Mouse (Mus musculus): ENCODE measurements around the gene Retnlg.

Retnlg gene

DNA sequence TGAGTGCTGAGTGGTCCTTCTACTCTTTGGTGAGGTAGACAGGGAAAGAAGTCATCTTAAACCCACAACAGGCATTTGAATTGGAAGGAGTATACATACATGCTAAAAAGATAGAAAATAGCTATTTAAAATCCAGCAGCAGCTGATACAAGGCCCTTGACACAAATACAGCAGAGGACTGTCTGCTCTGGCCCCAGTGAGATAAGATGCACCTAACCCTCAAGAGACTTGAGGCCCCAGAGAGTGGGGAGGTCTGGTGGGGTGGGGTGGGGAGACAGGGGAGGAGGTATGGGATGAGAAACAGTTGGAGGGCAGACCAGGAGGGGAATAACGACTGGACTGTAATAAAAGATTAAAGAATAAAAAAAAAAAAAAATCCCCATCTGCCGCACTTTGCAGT lies 4.7 kb upstream of the Retnlg start:
- no peaks in the 10 kb centered on the region for H3K27me3 ChIP-seq (ENCODE audit: insufficient read depth, low read length)
- peaks cover 9% of the 10 kb centered on the region for H3K4me1 ChIP-seq (replicated peaks; ENCODE audit: low read depth, low read length)
- H3K4me3 ChIP-seq (replicated peaks; ENCODE audit: low read length): no peak overlapping the region
- no peak for TF ChIP-seq CTCF (conservative IDR thresholded peaks at IDR 0.05; ENCODE audit: low read length)
- TF ChIP-seq POU5F1 (IDR thresholded peaks at IDR 0.05; ENCODE audit: borderline replicate concordance, low read length): no peak
- TF ChIP-seq NANOG (IDR thresholded peaks at IDR 0.05; ENCODE audit: borderline replicate concordance, low read length): no peak
- H3K36me3 ChIP-seq (ENCODE audit: insufficient read depth, low read length): no peaks in the 10 kb centered on the region
- H3K9me3 ChIP-seq (ENCODE audit: low read length): no peaks in the 10 kb centered on the region

DNA sequence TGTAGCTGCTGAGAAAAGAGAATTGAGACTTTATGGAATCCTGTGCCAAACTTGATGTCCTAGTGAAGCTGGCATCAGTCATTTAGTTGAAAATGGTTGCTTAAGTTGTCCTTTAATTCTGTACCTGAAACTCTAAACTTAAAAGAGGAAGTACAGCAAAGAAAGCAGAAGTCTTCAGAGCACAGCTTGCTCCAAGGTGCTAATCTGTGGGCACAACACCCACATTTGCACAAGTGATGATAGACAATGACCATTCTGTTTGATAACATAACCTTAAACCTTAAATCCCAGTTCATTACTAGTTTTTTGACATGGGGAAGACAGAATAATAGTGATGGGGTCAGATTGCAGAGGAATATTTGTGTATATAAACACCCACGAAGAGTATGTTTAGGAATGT lies 3.8 kb upstream of the Retnlg start:
- no peaks in the 10 kb centered on the region for H3K9me3 ChIP-seq (ENCODE audit: low read length)
- no peaks in the 10 kb centered on the region for H3K27me3 ChIP-seq (ENCODE audit: insufficient read depth, low read length)
- peaks cover 9% of the 10 kb centered on the region for H3K4me1 ChIP-seq (replicated peaks; ENCODE audit: low read depth, low read length)
- no peaks in the 10 kb centered on the region for H3K36me3 ChIP-seq (ENCODE audit: insufficient read depth, low read length)
- H3K4me3 ChIP-seq (replicated peaks; ENCODE audit: low read length): no peak overlapping the region
- TF ChIP-seq CTCF (conservative IDR thresholded peaks at IDR 0.05; ENCODE audit: low read length) (no peak), POU5F1 (IDR thresholded peaks at IDR 0.05; ENCODE audit: borderline replicate concordance, low read length) (no peak), NANOG (IDR thresholded peaks at IDR 0.05; ENCODE audit: borderline replicate concordance, low read length) (no peak)

DNA sequence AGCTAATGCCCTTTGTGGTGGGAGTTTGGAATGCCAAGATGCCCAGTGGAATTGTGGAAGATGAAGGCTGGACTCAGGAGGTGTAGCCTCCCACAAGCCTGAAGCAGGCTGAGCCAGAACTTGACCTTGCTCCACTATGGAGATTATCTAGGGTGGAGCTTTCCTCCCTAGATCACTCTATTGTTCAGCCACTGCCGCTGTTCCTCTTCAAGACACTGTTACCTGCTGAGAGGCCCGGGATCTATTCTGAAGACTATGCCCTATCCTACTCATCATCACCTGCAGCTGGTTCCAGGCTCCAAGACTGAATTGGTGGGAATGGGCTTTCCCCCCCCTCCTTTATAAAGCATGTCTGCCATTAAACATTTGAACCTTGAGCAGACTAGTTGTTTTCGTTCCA lies 2.8 kb upstream of the Retnlg start:
- no peak overlapping the region for H3K4me3 ChIP-seq (replicated peaks; ENCODE audit: low read length)
- no peaks in the 10 kb centered on the region for H3K27me3 ChIP-seq (ENCODE audit: insufficient read depth, low read length)
- H3K9me3 ChIP-seq (ENCODE audit: low read length): no peaks in the 10 kb centered on the region
- H3K36me3 ChIP-seq (ENCODE audit: insufficient read depth, low read length): no peaks in the 10 kb centered on the region
- H3K4me1 ChIP-seq (replicated peaks; ENCODE audit: low read depth, low read length): peaks cover 9% of the 10 kb centered on the region
- peak; percentile 52; the same call in 1 of the 2 replicates for TF ChIP-seq NANOG (IDR thresholded peaks at IDR 0.05; ENCODE audit: borderline replicate concordance, low read length)
- no peak for TF ChIP-seq POU5F1 (IDR thresholded peaks at IDR 0.05; ENCODE audit: borderline replicate concordance, low read length)

DNA sequence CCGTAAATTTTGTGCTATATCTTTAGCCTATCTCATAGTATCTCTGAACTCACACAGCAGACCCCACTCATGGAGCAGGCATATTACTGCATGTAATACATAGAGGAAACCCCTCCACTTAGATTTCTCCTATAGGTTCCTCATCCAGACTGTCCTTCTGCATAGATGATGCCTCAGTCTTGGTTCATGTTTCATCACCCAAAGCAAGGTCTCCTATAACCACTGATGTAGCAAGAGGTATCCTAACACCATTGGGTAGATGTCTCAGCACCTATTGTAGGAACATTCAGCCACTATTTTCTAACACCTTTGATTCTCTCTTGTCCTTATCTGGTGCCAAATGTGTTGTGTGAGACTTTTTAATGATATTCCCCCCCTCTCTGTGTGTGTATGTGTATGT lies 667 bp upstream of the Retnlg start:
- no peaks in the 10 kb centered on the region for H3K9me3 ChIP-seq (ENCODE audit: low read length)
- H3K27me3 ChIP-seq (ENCODE audit: insufficient read depth, low read length): no peaks in the 10 kb centered on the region
- TF ChIP-seq NANOG (IDR thresholded peaks at IDR 0.05; ENCODE audit: borderline replicate concordance, low read length): no peak
- no peak for TF ChIP-seq POU5F1 (IDR thresholded peaks at IDR 0.05; ENCODE audit: borderline replicate concordance, low read length)
- no peak for TF ChIP-seq CTCF (conservative IDR thresholded peaks at IDR 0.05; ENCODE audit: low read length)
- peaks cover 9% of the 10 kb centered on the region for H3K4me1 ChIP-seq (replicated peaks; ENCODE audit: low read depth, low read length)
- no peak overlapping the region for H3K4me3 ChIP-seq (replicated peaks; ENCODE audit: low read length)
- no peaks in the 10 kb centered on the region for H3K36me3 ChIP-seq (ENCODE audit: insufficient read depth, low read length)

DNA sequence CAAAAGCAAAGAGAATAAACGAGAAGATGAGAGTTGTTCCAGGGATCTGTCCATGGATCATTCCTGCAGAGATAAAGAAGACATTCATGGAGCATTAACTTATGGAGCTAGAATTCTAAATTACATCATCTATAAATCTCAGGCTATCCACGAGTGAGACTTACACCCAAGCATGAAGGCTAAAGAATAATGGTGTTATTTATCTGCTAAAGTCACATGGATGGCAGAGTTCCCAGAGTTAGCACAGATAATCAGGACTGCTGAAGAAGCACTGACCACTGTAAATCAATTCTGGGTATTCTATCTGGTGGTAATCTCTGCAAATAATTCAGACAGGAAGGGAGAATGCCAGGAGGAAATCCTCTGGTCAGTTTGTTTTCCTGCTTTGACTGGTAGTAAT lies 18.3 kb downstream of the Retnlg start:
- Histone ChIP-seq H3K4me3 (replicated peaks; ENCODE audit: low read length) (no peak overlapping the region), H3K4me1 (replicated peaks; ENCODE audit: low read depth, low read length) (no peaks in the 10 kb centered on the region), H3K36me3 (ENCODE audit: insufficient read depth, low read length) (no peaks in the 10 kb centered on the region), H3K27me3 (ENCODE audit: insufficient read depth, low read length) (no peaks in the 10 kb centered on the region), H3K9me3 (ENCODE audit: low read length) (no peaks in the 10 kb centered on the region)
- TF ChIP-seq CTCF (conservative IDR thresholded peaks at IDR 0.05; ENCODE audit: low read length): no peak
- no peak for TF ChIP-seq NANOG (IDR thresholded peaks at IDR 0.05; ENCODE audit: borderline replicate concordance, low read length)
- TF ChIP-seq POU5F1 (IDR thresholded peaks at IDR 0.05; ENCODE audit: borderline replicate concordance, low read length): no peak

DNA sequence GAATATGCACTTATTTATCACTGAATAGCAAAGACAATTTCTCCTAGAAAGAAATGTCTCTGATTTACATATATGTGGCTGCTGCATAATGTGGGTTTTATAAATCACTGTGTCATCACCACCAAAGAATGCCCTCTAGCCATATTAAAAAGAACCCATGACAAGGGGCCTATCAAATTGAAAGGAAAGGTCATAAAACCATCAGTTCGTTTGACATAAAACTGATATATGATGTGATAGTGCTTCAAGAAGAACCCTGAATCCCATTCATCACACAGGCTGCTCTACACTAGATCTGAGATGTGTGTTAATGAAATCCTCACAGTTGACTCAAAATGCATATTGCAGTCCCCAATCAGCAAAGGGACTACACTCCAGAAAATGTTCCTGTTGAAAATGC lies 27.4 kb downstream of the Retnlg start:
- TF ChIP-seq POU5F1 (IDR thresholded peaks at IDR 0.05; ENCODE audit: borderline replicate concordance, low read length) (no peak), CTCF (conservative IDR thresholded peaks at IDR 0.05; ENCODE audit: low read length) (no peak), NANOG (IDR thresholded peaks at IDR 0.05; ENCODE audit: borderline replicate concordance, low read length) (no peak)
- H3K4me1 ChIP-seq (replicated peaks; ENCODE audit: low read depth, low read length): no peaks in the 10 kb centered on the region
- no peaks in the 10 kb centered on the region for H3K36me3 ChIP-seq (ENCODE audit: insufficient read depth, low read length)
- H3K9me3 ChIP-seq (ENCODE audit: low read length): no peaks in the 10 kb centered on the region
- H3K27me3 ChIP-seq (ENCODE audit: insufficient read depth, low read length): no peaks in the 10 kb centered on the region
- no peak overlapping the region for H3K4me3 ChIP-seq (replicated peaks; ENCODE audit: low read length)

DNA sequence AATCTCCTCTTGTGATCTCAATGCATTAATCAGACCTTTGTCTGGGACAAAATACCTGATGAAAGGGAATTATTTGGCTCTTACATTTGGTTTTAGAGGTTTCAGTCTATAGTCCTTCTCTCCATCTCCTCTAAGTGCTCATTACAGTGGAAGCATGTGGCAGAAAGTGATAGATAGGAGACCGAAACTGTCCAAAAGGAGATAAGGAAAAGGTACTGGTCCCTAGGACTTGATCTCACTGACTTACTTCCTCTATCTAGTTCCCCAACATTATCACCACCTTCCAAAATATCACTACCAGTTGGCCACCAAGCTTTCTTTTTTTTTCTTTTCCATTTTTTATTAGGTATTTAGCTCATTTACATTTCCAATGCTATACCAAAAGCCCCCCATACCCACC lies 38.8 kb downstream of the Retnlg start:
- Histone ChIP-seq H3K27me3 (ENCODE audit: insufficient read depth, low read length) (no peaks in the 10 kb centered on the region), H3K36me3 (ENCODE audit: insufficient read depth, low read length) (no peaks in the 10 kb centered on the region), H3K9me3 (ENCODE audit: low read length) (no peaks in the 10 kb centered on the region), H3K4me3 (replicated peaks; ENCODE audit: low read length) (no peak overlapping the region), H3K4me1 (replicated peaks; ENCODE audit: low read depth, low read length) (no peaks in the 10 kb centered on the region)
- TF ChIP-seq POU5F1 (IDR thresholded peaks at IDR 0.05; ENCODE audit: borderline replicate concordance, low read length) (no peak), NANOG (IDR thresholded peaks at IDR 0.05; ENCODE audit: borderline replicate concordance, low read length) (no peak), CTCF (conservative IDR thresholded peaks at IDR 0.05; ENCODE audit: low read length) (no peak)

DNA sequence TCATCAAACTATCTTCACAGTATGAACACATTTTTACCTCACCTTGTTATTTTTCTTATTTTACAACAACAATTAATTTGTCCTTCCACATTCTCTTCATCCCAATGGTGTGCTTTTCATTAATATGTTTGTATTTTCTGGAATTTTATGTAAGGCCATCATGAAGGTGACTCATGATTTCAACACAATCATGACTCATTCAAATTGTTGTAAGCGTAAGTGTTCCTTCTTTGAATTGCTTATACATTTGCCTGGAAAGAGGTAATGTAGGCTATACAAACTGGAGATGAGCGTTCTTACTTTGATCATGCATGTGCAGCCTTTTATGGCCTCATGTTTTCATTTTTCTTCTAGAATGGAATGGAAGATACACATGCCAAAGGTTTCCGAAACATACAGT lies 40.8 kb downstream of the Retnlg start:
- H3K4me3 ChIP-seq (replicated peaks; ENCODE audit: low read length): no peak overlapping the region
- H3K36me3 ChIP-seq (ENCODE audit: insufficient read depth, low read length): no peaks in the 10 kb centered on the region
- TF ChIP-seq POU5F1 (IDR thresholded peaks at IDR 0.05; ENCODE audit: borderline replicate concordance, low read length) (no peak), NANOG (IDR thresholded peaks at IDR 0.05; ENCODE audit: borderline replicate concordance, low read length) (no peak), CTCF (conservative IDR thresholded peaks at IDR 0.05; ENCODE audit: low read length) (no peak)
- no peaks in the 10 kb centered on the region for H3K9me3 ChIP-seq (ENCODE audit: low read length)
- no peaks in the 10 kb centered on the region for H3K27me3 ChIP-seq (ENCODE audit: insufficient read depth, low read length)
- H3K4me1 ChIP-seq (replicated peaks; ENCODE audit: low read depth, low read length): no peaks in the 10 kb centered on the region

DNA sequence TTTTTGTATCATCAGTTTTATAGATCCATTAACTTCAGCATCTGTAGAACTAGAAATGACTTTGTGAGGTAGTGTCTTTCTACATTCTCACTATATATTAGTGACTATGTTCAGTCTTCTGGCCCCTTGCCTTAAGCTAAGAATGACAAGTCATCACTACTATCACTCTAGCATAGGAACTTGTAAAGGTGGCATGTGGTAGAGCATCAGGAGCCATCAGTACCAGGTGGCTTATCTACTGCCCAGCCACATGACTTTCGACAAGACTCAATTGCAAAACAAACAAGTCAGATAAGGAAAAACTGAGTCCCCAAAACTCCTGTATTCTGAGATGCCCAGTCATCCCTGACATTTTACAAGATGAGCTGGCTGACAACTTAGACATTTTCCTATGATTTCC lies 51.3 kb downstream of the Retnlg start:
- H3K9me3 ChIP-seq (ENCODE audit: low read length): no peaks in the 10 kb centered on the region
- H3K27me3 ChIP-seq (ENCODE audit: insufficient read depth, low read length): no peaks in the 10 kb centered on the region
- H3K4me1 ChIP-seq (replicated peaks; ENCODE audit: low read depth, low read length): no peaks in the 10 kb centered on the region
- peaks cover 16% of the 10 kb centered on the region for H3K36me3 ChIP-seq (ENCODE audit: insufficient read depth, low read length)
- TF ChIP-seq CTCF (conservative IDR thresholded peaks at IDR 0.05; ENCODE audit: low read length) (no peak), POU5F1 (IDR thresholded peaks at IDR 0.05; ENCODE audit: borderline replicate concordance, low read length) (no peak), NANOG (IDR thresholded peaks at IDR 0.05; ENCODE audit: borderline replicate concordance, low read length) (no peak)
- no peak overlapping the region for H3K4me3 ChIP-seq (replicated peaks; ENCODE audit: low read length)
